Mouse (Mus musculus) CH12.LX (cell line): ENCODE measurements around the gene Nacc2. TPM values are rescaled to one million over a fixed set of nuclear protein-coding genes. Genes with fewer than 3 reads are reported as not detected.

Source experiments
- DNase-seq: peaks from one replicate; pipeline ENCODE4 v3.0.0-alpha.2; 2013; ENCODE audit errors: extremely low read depth
- H3K27ac ChIP-seq: 2 replicates; pipeline ENCODE4 v1.5.1; 2012; ENCODE audit warnings: low read depth, mild to moderate bottlenecking, control low read depth, moderate library complexity; ENCODE audit not compliant: insufficient read depth
- H3K27me3 ChIP-seq: replicated peaks from 2 replicates; pipeline ENCODE3; 2012; ENCODE audit warnings: inconsistent platforms
- H3K36me3 ChIP-seq, 2 experiments: replicated peaks in 1 of 2; 2 replicates each; pipeline versions ENCODE3 to v1.6.1; 2012; ENCODE audit warnings: inconsistent platforms in 1 of 2, low read length in 1 of 2, mild to moderate bottlenecking in 1 of 2, mixed read lengths in 1 of 2, moderate library complexity in 1 of 2; ENCODE audit not compliant: control insufficient read depth in 1 of 2, insufficient read depth in 1 of 2
- H3K4me1 ChIP-seq, 2 experiments: 2 replicates each; pipeline ENCODE4 v1.6.1; 2012; ENCODE audit warnings: inconsistent platforms in 1 of 2, moderate library complexity in 1 of 2; ENCODE audit not compliant: insufficient read depth in 2 of 2, control insufficient read depth in 1 of 2
- H3K4me2 ChIP-seq: 2 replicates; pipeline ENCODE4 v1.6.1; 2012; ENCODE audit warnings: low read depth, mild to moderate bottlenecking, control low read depth; ENCODE audit not compliant: poor library complexity, insufficient read depth, severe bottlenecking
- H3K4me3 ChIP-seq, 3 experiments: fragments of 150-350 bp in 1 of 3; sonication (generic) in 1 of 3; replicated peaks in 1 of 3; 2 replicates each; pipeline versions ENCODE3 to v1.5.1; 2011 to 2012; ENCODE audit warnings: low read depth in 2 of 3, low read length in 2 of 3, mild to moderate bottlenecking in 2 of 3, moderate library complexity in 2 of 3, control low read depth in 1 of 3, improper control_type of control experiment in 1 of 3, inconsistent platforms in 1 of 3, mixed read lengths in 1 of 3; ENCODE audit not compliant: poor library complexity in 1 of 3
- H3K79me2 ChIP-seq: replicated peaks from 2 replicates; pipeline ENCODE4 v1.6.1; 2012; ENCODE audit warnings: mild to moderate bottlenecking, moderate library complexity; ENCODE audit not compliant: control insufficient read depth, poor library complexity, insufficient read depth, severe bottlenecking; ENCODE audit errors: extremely low read depth
- H3K9ac ChIP-seq: 2 replicates; pipeline ENCODE4 v1.6.1; 2012; ENCODE audit warnings: low read depth, mild to moderate bottlenecking, control low read depth, moderate library complexity; ENCODE audit not compliant: insufficient read depth
- H3K9me3 ChIP-seq: replicated peaks from 2 replicates; pipeline ENCODE3; 2012; ENCODE audit warnings: low read length, inconsistent platforms, mixed read lengths
- BHLHE40 ChIP-seq: IDR thresholded peaks from 2 replicates; pipeline ENCODE4 v1.6.1; 2011; ENCODE audit warnings: mild to moderate bottlenecking, low read depth, low read length, improper control_type of control experiment
- ELF1 ChIP-seq: IDR thresholded peaks from 2 replicates; pipeline ENCODE4 v1.6.1; 2014; ENCODE audit warnings: low read depth, mild to moderate bottlenecking, inconsistent platforms, low read length, improper control_type of control experiment
- KAT2A ChIP-seq: IDR thresholded peaks from 2 replicates; pipeline ENCODE4 v1.6.1; 2012; ENCODE audit warnings: low read length, improper control_type of control experiment, inconsistent platforms; ENCODE audit not compliant: insufficient replicate concordance
- MAFK ChIP-seq: IDR thresholded peaks from 2 replicates; pipeline ENCODE4 v1.6.1; 2011; ENCODE audit warnings: low read length, improper control_type of control experiment; ENCODE audit not compliant: insufficient replicate concordance
- MAZ ChIP-seq: IDR thresholded peaks from 2 replicates; pipeline ENCODE4 v1.6.1; 2012; ENCODE audit warnings: low read depth, mild to moderate bottlenecking, inconsistent platforms, low read length, improper control_type of control experiment, moderate library complexity
- MXI1 ChIP-seq: IDR thresholded peaks from 2 replicates; pipeline ENCODE4 v1.6.1; 2011; ENCODE audit warnings: mild to moderate bottlenecking, low read depth, low read length, improper control_type of control experiment
- NELFE ChIP-seq: IDR thresholded peaks from 2 replicates; pipeline ENCODE4 v1.6.1; 2011; ENCODE audit warnings: low read depth, low read length, improper control_type of control experiment
- PAX5 ChIP-seq: IDR thresholded peaks from 2 replicates; pipeline ENCODE4 v1.6.1; 2012; ENCODE audit warnings: low read length, inconsistent platforms, mixed read lengths
- POLR2A ChIP-seq: IDR thresholded peaks from 2 replicates; pipeline ENCODE4 v1.6.1; 2011; ENCODE audit warnings: low read depth, mild to moderate bottlenecking, improper control_type of control experiment, low read length
- RCOR1 ChIP-seq: conservative IDR thresholded peaks from 2 replicates; pipeline ENCODE4 v1.6.1; 2012; ENCODE audit warnings: low read depth, mild to moderate bottlenecking, inconsistent platforms, low read length, improper control_type of control experiment
- SIN3A ChIP-seq: IDR thresholded peaks from 2 replicates; pipeline ENCODE4 v1.6.1; 2012; ENCODE audit warnings: low read length, improper control_type of control experiment, inconsistent platforms
- SMC3 ChIP-seq: IDR thresholded peaks from 2 replicates; pipeline ENCODE4 v1.6.1; 2011; ENCODE audit warnings: low read depth, low read length, improper control_type of control experiment
- USF1 ChIP-seq: IDR thresholded peaks from 2 replicates; pipeline ENCODE4 v1.6.1; 2014; ENCODE audit warnings: low read depth, mild to moderate bottlenecking, inconsistent platforms, low read length, improper control_type of control experiment
- USF2 ChIP-seq: conservative IDR thresholded peaks from 2 replicates; pipeline ENCODE4 v1.6.1; 2011; ENCODE audit warnings: low read depth, low read length, improper control_type of control experiment
- ZNF384 ChIP-seq: IDR thresholded peaks from 2 replicates; pipeline ENCODE4 v1.6.1; 2012; ENCODE audit warnings: low read depth, low read length, improper control_type of control experiment, inconsistent platforms
- dilution Hi-C: fragments of 300-500 bp; cut with MboI; formaldehyde crosslinking; loops from 2 replicates; pipeline ENCODE4 v1.14.3; 2020; ENCODE audit warnings: low sequenced_read_pairs; ENCODE audit not compliant: extremely low pct_unique_long_range_greater_than_20kb, extremely low pct_ligation_motif_present
- in situ Hi-C: fragments of 300-500 bp; cut with MboI; formaldehyde crosslinking; loops from 3 replicates; pipeline ENCODE4 v1.14.3; 2019; ENCODE audit warnings: low sequenced_read_pairs, low pct_ligation_motif_present, low pct_unique_long_range_greater_than_20kb, mixed read lengths
- polyA plus RNA-seq: library from polyadenylated mRNA; unstranded; fragments of >175 nt; gene quantifications from 2 replicates; pipeline ENCODE4 v1.2.1, GENCODE M21; 2012; ENCODE audit warnings: low read depth; ENCODE audit not compliant: insufficient read length
- total RNA-seq, 2 experiments: library from RNA; depleted of rRNA; stranded (reverse); fragments of 300-350 nt in 1 of 2; fragments of >200 nt in 1 of 2; gene quantifications; 2 replicates each; pipeline ENCODE4 v1.2.3; 2012 to 2014

Nacc2 gene
- total and polyA plus RNA-seq, 3 experiments: 0.59 to 2.3 (median 1.1) TPM

DNA sequence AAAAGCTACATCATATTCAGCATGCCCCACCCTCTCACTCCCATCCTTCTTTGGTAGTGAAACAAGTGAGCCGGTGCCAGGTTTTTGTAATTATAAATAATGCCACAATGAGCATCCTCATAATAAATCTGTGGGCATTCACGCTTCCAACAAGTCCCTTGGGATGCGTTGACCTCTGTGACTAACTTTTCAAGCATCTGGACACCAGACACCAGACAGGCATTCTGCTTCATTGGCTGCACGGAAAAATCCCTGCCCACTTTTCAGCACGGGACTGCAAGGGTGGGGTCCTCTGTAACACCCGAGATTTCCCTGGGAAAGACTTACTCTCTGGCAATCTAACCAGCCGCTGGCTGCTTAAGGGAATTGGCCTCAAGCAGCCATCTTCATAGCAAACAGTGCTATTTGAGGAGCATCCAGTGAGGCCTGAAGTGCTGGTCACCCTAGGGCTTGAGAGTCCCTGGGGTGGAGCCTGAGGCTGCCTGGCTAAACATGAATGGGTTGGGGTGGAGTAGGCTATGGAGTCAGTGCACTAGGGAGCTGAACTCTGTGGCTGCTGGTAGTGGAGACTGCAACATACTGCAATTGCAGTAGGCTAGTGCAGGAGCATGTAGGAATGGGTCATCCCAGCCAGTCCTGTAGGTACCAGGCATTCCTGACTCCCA is 24.8 kb upstream of the Nacc2 start:
- no peak for DNase-seq
- Histone ChIP-seq H3K9ac (no peak overlapping the region), H3K4me2 (no peak overlapping the region), H3K27me3 (peaks cover 2% of the 10 kb centered on the region), H3K9me3 (no peaks in the 10 kb centered on the region), H3K4me1 (peaks cover 0 to 4% of the 10 kb centered on the region in 2 experiments; a peak in 1 of 4 replicates), H3K4me3 (no peak overlapping the region), H3K27ac (no peak overlapping the region), H3K36me3 (peaks cover 0 to 5% of the 10 kb centered on the region in 2 experiments), H3K79me2 (no peaks in the 10 kb centered on the region)
- dilution Hi-C loops: no loop called here
- in situ Hi-C loops: loop anchor here (10.0 kb wide), 2 partner anchors 93 to 123 kb away; partner anchors contain the start of gene Ubac1
- no peak for TF ChIP-seq USF2
- no peak for TF ChIP-seq MXI1
- no peak for TF ChIP-seq NELFE
- TF ChIP-seq POLR2A: no peak
- no peak for TF ChIP-seq RCOR1

DNA sequence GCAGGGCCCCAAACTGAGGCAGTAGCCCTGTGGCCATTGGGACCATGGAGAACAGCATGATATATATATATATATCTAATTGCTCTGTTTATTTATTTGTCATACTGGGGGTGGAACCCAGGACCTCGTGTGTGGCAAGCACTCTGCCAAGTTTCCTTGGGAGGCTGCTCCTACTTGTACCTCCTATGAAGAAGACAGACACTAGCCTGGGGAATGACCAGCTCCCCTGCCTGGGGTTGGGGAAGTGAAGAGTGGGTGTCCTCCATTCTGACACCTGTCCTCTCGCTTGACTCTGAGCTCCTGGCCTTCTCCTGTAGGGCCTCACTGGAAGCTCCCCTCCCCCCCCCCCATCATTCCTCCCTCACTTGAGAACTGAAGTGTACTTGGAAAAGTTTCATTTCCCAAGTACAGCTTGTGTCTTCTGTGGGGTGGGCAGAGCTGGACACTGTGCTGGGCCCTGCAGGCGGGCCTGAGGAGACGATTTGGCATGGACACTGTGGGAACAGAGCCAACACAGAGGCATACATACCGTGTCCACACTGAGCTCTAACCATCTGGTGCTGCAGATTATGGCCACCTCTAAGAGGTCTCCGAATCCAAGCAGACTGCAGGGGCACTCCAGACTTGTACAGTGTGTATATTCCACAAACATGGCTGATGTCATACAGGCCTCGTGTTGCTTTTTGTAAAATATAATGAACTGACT is 23.5 kb upstream of the Nacc2 start:
- Histone ChIP-seq H3K4me3 (no peak overlapping the region), H3K4me2 (no peak overlapping the region), H3K9ac (no peak overlapping the region), H3K36me3 (peaks cover 0 to 5% of the 10 kb centered on the region in 2 experiments), H3K9me3 (no peaks in the 10 kb centered on the region), H3K4me1 (peaks cover 0 to 8% of the 10 kb centered on the region in 2 experiments; a peak in 2 of 4 replicates), H3K27ac (no peak overlapping the region), H3K79me2 (no peaks in the 10 kb centered on the region), H3K27me3 (peaks cover 2% of the 10 kb centered on the region)
- in situ Hi-C loops (loop anchor here (10.0 kb wide), 2 partner anchors 92 to 122 kb away; partner anchors contain the start of gene Ubac1), dilution Hi-C loops (no loop called here)
- TF ChIP-seq MAZ (no peak), ZNF384 (no peak), PAX5 (no peak), KAT2A (no peak), MAFK (no peak), USF1 (no peak), BHLHE40 (no peak), RCOR1 (no peak), SMC3 (no peak), POLR2A (no peak), MXI1 (no peak), ELF1 (no peak), SIN3A (no peak)
- no peak for DNase-seq
